Mouse (Mus musculus) urinary bladder, postnatal 14 days (tissue): ENCODE measurements around the gene 4933415A04Rik.

Source experiments
- DNase-seq: peaks from one replicate; pipeline ENCODE4 v3.0.0; 2021; ENCODE audit warnings: low spot score

Gene 4933415A04Rik

DNA sequence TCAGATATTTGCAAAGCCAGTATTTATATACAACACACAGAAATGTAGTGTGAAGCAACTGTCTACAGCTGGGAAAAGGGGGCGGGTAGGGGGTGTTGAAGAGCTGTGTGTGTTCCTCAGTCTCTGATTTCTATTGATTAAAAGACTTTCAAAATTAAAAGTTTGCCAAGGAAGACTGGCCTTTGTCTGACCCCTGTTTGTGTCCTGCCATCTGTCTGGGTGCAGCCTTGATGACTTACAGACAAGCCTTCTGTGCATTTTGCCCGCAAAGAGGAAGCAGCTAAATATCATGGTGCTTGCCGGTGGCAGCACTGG is 11.8 kb upstream of the 4933415A04Rik start:
- no peak for DNase-seq

DNA sequence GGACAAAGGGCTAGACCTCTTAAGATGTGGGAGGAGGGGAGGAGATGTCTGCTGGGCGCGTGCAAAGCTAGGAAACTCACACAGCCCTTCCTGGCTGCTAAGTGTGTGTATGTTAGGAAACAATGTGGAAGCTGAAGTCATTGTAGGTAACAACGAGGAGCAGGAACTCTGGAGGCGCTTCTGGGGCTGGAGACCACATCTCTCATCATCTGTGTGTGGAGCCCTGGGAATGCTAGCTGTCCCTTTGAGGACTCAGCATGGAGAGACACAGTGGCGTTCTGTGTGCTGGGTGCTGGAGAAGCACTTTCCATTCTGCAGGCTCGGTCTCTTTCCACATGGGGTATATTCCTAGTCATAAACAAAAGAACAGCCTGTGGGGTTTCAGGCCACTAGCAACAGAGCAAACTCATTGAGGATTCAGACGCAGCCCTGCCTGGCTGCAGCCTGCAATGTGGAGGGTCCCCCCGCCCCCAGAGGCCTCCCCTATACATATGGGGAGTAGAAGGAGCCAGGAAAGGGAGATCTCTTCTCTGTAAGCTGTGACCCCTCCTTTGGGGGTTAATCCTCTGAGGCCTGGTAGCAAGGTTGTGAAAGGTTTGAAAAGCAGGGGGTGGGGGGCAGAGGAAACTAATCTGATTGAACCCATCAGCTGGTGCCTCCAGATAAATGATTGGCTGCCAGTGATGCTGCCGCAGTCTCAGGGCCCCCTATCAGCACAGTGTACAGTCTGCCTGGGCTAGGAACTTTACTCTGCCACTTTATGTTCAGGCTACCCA is 11.3 kb upstream of the 4933415A04Rik start:
- no peak for DNase-seq

DNA sequence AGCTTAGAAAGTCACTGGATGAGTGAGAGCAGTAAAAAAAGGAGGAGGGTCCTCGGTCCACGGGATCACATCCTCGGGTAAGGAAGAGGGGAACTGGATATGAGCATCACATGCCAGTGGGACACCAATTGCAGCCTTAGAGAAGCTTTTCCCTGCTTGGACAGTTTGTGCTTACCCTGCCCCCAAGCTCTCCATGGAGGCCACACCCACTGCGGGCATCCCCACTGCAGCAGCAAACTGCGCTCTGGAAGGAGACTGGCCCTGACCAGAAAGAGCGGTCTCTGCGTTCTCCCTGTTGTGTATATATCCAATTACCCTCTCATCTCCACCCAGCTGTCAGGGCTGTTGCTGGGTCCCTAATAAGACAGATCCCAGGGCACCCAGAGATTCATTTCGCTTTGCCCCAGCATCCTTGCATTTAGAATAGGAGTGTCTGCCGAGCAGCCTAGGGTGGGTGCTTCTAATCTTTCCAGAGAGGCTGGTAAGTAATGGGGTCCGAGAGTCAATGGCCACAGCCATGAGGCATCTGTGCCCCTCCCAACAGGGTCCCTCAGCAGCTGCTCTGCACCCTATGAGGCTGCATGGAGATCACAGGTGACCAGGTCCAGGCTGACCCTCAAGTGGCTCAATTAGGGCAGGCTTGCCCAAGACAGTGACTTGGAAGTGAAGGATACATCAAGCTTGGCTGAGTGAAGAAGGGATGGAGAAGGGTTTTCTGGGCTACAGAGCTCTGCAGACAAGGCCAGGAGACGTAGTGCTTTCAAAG is 8.9 kb upstream of the 4933415A04Rik start:
- no peak for DNase-seq

DNA sequence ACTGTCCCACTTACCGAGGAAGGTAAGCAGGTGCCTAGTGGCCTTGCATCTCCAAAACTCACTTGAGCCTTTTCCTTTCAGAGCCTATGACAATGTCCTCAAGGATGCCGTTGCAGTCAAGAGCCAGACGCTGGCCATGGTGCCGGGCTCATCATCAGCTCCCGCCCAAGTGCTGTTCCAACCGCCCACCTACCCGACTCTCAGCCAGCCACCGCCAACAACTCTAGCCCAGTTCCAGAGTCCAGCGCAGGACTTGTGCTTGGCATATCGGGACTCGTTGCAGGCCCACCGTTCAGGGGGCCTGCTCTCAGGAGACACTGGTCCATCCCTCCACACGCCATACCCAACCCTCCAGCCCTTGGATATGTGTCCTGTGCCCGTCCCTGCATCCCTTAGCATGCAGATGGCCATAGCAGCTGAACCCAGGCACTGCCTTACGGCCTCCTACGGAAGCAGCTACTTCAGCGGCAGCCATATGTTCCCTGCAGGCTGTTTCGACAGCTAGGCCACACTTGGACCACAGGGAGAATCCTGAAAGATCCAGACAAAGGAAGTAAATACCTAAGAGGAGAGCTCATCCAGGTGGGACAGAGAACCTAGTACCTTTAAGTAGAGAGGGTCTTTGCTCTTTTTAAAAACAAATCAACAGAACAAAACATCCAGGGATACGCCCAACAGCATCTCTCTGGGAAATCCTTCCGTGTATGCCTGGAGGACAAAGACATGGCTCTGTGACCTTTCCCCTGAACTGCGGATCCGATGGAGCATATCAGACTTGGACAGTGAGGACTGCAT is 1.4 kb upstream of the 4933415A04Rik start:
- DNase-seq = no peak

DNA sequence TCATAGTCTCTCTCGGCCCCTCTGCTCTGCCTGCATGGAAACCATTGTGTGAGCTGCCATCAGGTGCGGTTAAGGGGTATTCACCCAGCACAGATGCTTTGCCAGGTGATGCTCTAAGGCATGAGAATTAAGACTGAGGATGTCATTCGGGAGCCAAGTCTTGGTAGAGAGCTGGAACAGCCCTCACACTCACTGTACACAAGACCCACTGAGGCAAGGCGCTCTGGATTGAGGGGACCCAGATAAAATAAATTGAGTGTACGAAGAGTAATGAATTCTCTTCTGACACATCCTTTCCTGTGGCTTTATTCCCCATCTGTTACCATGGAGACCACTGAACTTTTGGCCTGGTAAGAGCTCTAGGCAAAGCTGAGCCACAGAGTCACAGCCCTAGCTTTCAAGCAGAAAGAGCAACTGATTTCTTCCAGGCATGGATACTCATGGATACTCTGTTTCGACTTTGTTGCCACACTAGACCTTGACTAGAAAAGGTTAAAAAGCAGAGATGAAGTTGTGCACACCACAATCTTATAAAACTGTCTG is 2.8 kb downstream of the 4933415A04Rik start:
- DNase-seq = no peak

DNA sequence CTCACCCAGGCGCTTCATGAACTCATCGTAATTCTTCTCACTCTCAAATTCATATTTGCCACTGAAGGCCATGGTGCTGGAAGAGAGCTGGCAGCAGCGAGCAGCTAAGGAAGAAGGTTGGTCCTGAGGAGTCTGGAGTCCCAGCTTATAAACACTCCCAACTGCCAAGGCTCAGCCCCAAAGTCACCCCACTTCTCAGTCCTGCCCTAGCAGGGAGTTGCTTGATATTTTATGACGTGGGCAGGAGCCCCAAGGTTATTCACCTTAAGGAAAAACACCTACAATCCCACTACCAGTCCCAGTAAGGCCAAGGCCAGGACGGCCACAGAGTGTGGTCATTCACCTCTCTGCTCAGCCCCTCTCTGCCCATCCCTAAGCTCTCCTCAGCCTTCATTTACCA is 14.6 kb downstream of the 4933415A04Rik start, which contains the start of gene Fabp6:
Gene Fabp6, minus strand, starts transcription at position 101 of the 400 bp plus-strand sequence.
- DNase-seq = no peak

DNA sequence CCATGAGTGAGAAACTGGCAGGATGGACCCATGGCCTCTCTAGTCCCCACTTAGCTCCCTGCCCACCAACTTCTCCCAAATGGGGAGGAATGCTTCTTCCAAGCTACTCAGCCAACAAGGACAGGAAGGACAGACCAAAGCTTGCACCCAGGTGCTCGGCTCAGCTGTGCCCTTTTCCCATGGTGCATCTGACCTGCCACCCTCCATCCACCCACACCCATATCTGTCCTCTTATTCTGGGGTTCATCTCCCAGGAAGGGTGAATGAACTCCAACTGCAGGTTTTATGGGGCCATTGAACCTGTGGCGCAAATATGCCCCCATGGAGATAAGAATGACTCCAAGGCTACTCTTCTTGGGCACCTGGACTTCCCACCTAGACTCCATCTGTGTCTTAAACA is 17.4 kb downstream of the 4933415A04Rik start:
- DNase-seq = no peak

DNA sequence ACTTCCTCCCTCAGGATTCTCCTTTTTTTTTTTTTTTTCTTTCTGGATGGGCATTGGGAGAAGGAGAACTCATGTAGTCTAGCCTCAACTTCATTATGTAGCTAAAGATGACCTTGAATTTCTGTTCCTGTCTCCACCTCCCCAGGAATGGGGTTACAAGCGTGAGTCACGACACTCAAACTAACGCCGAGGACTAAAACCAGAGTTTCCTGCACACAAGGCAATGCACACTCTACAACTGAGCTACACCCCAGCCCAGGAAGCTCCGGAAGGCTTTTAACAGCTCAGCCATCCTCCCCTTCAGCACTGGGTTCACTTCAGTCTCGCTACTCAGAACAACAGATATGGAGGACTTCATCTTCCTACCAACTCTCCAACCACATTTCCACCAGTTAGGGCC is 18.1 kb downstream of the 4933415A04Rik start:
- DNase-seq = no peak

DNA sequence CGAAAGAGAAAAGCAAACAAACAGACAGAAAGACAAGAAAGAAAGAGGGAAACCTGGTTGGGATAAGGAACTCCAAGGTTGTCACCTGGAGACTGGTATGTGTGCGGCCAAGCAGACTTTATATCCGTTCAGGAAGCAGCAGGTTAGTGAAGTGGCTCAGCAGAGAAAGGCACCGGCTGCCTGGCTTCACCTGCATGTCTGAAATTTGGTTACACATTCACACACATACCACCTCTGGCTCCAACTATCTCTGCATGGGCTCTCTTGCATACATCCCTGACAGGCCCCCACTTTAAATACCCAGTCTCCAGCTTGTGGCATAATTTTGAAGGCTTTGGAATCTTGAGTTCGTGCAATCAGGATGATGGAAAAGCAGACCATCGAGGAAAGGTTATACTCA is 19.0 kb downstream of the 4933415A04Rik start:
- no peak for DNase-seq

DNA sequence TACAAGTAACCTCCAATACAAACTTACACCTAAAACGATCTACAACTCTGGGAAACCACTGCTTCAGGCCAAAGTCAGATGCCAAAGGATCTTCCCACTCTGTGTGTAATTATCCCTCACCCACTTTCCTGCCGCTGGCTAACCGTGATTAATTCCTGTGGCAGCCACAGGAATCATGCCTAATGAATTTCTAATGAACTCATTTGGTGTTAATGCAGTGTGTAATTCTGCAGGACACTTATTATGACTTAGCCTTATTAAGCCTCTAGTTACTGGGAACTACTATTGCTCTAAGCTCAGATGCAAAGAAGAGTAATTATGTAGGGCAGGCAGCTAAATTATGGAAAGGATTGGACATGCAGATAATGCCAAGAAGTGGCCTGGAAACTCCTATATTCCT is 21.6 kb downstream of the 4933415A04Rik start:
- DNase-seq = no peak

DNA sequence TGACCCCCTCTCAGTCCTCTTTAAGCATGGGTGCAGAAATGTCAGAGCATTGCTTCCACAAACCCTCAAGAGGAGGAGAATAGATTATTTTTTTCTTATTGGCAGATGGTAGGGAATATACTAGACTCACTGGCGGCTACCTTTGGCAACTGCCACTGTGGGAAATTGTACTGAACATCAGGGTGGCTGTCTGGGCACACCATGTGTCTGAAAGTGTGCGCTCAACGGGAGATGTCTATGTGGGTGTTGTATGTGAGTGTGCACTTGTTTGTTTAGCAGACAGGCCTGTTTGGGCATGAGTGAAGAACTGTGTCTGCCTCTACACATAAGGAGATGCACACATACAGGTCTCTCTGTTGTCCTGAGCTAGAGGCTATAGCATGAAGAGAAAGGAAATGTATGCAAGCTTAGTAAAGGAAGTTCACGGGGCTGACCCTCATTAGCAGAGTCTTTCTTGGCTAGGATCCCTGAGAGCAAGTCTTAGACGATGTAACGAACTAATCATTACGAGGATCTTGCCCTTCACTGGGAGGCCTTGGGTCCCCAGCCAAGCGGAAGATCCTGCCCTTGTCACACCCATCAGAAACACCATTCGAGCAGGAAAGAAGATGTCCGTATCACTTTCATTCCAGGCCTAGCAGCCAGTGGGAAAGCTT is 23.3 kb downstream of the 4933415A04Rik start:
- peak; percentile 8 for DNase-seq

DNA sequence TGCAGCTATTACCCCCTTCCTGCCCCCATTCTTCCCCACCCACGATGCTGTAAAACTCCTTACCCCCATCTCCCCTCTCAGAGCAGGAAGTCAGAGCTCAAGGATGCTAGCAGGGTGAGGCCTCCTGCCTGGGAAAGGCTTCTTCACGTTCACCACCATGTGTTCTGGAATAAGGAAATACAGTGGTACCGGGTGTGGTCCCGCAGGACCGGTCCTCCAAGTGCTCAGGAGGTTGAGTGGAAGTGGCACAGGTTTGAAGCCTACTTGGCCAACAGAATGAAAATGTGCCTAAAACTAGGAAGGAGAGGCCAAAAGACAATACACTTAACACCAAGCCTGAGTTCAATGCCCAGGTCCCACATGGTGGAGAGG is 23.8 kb downstream of the 4933415A04Rik start:
- DNase-seq = peak; percentile 55

DNA sequence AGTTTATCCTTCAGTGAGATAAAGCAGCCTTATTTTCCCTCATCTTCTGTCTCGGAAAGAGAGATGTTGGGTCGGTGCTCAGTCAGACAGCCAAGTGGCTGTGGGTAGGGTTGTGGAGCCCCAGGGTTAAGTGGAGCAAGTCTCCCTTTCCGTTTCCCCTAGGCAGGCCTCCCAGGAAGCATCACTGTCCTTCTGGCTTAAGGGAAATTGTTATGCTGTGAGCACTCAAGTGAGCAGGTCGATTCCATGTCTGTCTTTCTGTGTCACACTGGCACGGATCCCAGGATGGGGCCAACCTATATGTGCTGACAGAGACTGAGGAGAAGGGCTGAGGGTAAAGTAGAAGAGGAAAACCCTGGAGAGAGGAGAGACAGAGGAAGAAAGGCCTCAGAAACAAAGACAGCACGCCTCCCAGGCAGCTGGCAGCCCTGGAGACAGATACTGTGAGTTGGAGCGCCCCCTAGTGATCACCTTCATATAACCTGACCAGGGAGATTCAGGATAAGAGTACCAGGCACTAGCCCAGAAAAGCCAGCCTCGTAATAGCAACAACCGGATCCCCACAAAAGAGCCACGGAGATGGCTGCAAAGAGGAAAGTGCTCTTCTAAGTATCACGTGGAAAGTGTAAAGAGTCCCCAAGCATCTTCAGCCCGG is 26.1 kb downstream of the 4933415A04Rik start:
- DNase-seq = peak; percentile 84

DNA sequence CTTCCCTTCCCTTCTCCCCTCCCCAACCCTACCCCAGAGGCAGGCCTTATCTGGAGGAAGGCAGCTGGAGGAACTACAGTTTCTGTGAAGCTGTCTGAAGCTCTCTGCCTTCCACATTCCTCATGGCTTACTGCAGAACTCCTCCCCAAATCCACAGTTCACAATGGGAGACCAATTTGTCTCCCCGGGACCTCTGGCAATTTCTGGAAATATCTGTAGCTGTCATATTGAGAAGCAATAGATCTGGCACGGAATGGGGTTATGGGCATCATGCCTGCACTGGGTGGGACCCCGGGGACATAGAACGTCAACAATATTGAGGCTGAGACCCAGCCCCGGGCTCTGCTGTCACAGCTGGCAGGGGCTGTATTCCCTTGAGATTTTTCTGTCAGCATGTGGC is 31.1 kb downstream of the 4933415A04Rik start:
- peak; percentile 19 for DNase-seq

DNA sequence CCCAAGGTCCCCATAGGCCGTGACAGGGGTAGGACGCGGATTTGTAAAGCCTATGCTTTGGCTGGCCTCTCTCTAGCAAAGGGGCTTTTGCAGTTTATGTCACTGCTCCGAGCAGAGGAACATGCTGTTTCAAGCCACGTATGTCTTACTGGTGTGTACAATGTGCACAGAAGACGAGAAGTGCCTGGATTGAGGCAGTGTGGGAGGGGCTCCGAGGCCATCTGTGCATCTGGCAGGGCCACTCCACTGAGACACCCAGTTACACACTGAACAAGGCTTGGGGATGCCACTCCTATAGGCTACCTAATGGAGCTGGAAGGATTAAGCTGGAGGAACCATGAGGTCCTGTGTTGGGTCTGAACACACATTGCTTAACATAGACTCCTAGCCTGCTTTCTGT is 31.6 kb downstream of the 4933415A04Rik start:
- no peak for DNase-seq

DNA sequence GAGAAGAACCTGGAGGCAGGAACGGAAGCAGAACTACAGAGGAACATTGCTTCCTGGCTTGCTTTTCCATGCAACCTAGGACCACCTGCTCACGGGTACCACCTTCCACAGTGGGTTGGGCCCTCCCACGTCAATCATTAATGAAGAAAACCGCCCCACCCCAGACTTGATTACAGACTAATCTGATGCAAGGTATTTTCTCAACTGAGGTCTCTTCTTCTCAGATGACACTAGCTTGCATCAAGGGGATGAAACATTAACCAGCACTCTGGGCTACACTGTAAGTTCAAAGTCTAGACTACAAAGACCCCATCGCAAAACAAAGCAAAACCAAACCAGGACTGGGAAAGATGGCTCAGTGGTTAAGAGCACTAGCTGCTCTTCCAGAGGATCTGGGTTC is 34.9 kb downstream of the 4933415A04Rik start:
- DNase-seq = no peak

DNA sequence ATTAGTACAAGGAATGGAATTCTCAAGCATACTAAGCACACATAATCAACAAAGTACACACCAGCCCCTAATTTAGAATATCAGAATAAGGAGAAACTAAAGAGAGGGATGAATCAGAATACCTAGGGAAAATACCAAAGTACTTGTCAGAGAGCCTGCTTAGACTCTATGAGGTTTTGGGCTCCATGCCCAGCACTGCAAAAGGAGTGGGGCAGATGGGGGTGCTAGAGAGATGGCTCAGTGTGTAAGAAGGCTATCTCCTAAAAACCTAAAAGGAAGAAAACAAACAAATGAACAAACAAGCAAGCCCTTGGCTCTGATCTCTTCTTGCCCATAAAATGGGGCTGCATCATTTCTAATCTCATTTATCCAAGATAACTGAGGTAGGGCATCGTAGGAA is 37.5 kb downstream of the 4933415A04Rik start:
- DNase-seq = no peak

DNA sequence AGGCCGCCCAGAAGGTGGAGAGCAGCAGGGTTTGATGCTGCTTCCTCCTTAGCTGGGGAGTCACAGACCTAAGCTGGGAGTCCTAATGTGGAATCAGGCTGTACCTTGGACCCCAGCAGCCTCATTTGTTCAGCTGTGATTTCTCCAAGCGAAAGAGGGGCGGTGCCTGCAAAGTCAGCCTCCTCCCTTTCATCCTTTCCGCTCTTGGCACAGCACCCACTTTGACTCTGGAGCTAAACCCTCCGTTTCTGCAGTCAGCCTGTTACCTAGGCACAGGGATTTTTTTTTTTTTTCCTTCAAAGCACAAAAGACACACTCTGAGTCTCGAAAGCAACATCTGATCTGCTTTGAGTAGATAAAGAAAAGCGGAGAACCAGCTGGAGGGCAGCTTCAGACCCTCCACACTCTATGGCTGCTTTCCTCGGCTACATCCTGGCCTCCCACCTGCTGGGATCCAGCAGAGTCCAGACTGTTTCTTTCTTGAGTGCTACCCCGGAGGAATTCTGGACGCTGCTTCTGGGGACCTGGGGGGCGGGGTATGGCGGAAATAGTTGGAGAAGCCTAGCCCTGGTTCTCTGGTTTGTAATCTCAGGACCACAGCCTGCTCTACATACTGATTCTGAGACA is 39.6 kb downstream of the 4933415A04Rik start:
- DNase-seq = peak; percentile 66

DNA sequence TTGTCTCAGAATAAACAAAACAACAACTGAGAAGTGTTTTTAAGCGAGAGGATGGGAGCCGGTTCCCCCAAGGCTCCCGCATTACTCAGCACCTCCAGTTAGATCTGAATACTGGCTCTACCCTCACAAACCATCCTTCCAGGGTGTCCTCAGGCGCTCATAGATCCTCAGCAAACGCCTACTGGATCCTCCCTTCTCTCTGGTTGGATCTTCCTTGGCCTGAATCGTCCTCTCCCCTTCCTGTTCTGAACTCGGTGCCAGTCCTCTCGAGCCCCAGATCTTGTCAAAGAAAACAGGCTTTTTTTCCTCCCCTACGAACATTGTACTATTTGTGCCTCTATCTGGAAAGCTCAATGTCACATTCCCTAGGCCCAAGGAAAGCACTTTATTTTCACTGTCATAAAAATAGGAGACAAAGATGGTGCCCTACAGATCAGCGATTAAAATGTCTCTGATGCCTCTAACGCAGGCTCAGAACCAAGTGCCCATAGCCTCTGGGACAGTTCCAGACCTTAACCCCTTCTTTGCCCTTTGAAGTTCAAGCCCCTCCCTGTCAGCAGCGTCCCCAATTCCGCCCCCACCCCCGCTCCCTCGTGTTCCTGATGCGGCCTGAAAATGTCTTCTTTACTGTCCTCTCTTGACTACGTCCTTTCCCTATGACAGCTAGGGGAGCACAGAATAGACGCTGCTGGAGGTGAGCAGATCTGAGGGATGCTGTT is 40.2 kb downstream of the 4933415A04Rik start:
- no peak for DNase-seq

DNA sequence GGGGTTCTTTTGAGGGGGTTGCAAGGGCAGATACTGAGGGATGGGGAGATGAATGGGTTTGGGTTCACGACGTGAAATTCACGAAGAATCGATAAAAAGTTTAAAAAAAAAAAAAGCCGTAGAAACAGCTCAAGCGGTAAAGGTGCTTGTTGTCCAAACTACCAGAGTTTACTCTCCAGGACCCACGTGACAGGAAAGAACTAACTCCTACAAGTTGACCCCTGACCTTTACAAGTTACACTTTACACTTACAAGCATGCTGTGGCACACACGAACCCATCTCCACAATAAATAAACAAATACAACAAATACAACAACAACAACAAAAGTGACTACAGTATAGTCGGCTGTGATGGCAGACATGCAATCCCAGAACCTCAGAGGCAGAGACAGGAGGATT is 44.8 kb downstream of the 4933415A04Rik start:
- DNase-seq = no peak
